Mouse (Mus musculus) brain, adult 2 months (tissue): ENCODE measurements at regions not wholly inside any gene's neighbourhood (a gene's known extent, or its start where the extent isn't known, plus 50 kb on each side); places are given as distances from the start of the nearest gene placed in this dataset.

Source experiments
- DNase-seq: peaks from one replicate; pipeline ENCODE4 v3.0.0; 2011; ENCODE audit warnings: low read depth, low spot score

- peak; percentile 20 for DNase-seq
Observed at GRCm38 (mm10) chr11:25157135-25157860, 1053.3 kb downstream of the 5730522E02Rik start.

- peak; percentile 10 for DNase-seq
Observed at GRCm38 (mm10) chr11:25157861-25158245, 1052.7 kb downstream of the 5730522E02Rik start.

GRCm38 (mm10) chr11:25158884-25159283 is 1051.7 kb downstream of the 5730522E02Rik start:
- DNase-seq, result no peak

- DNase-seq, result peak; percentile 55
Observed at GRCm38 (mm10) chr11:25167939-25168338, 1042.6 kb downstream of the 5730522E02Rik start.

GRCm38 (mm10) chr11:25171048-25171447 is 1039.5 kb downstream of the 5730522E02Rik start:
- peak; percentile 10 for DNase-seq
